Mouse (Mus musculus): Measurements from ENCODE around the gene Gm42878. TPM values are rescaled to one million over a fixed set of nuclear protein-coding genes. Genes with fewer than 3 reads are reported as not detected.
A peak's percentile ranks its signal among the peaks of the same experiment; 100 is the strongest.

Gm42878 gene
- total RNA-seq (2021): not detected
- long read RNA-seq, experiment 1: 0 reads
- long read RNA-seq, experiment 2: 0 reads

GRCm38 (mm10) chr5:121544910-121545792 is at the start of gene Gm42878, which contains the start of gene Adam1a:
TSS of gene Gm42878 (minus strand) at chr5:121545482.
TSS of gene Adam1a (minus strand) at chr5:121545482.
- intact Hi-C loops (cut with DNase I): loop anchor here (5.0 kb wide), 1 partner anchor 57 kb away; no protein-coding TSS in a partner anchor
- Histone ChIP-seq H3K4me3 (peak within 1 kb of the TSS; percentile 99), H3K27ac (peak within 1 kb of the TSS; percentile 99)
- no peak for TF ChIP-seq CTCF (IDR thresholded peaks at IDR 0.05)
- DNase-seq: peak; percentile 67

- TF ChIP-seq CTCF (IDR thresholded peaks at IDR 0.05): no peak
- intact Hi-C loops (cut with DNase I): no loop called here
- no peak for DNase-seq
- Histone ChIP-seq H3K27ac (peak overlapping the region; percentile 92), H3K4me3 (no peak overlapping the region)
Observed at GRCm38 (mm10) chr5:121594714-121595313, 49.5 kb upstream of the Gm42878 start.

GRCm38 (mm10) chr5:121593451-121594401 is 48.4 kb upstream of the Gm42878 start, which contains the start of gene Aldh2:
TSS of gene Aldh2 (minus strand) at chr5:121593824.
- TF ChIP-seq CTCF (IDR thresholded peaks at IDR 0.05): peak; percentile 36
- H3K27ac ChIP-seq: peak within 1 kb of the TSS; percentile 92
- intact Hi-C loops (cut with DNase I): no loop called here

GRCm38 (mm10) chr5:121592816-121593407 is 47.6 kb upstream of the Gm42878 start:
- intact Hi-C loops (cut with DNase I): no loop called here
- no peak for DNase-seq
- Histone ChIP-seq H3K4me3 (peak overlapping the region; percentile 98), H3K27ac (peak overlapping the region; percentile 92)
- TF ChIP-seq CTCF (IDR thresholded peaks at IDR 0.05): no peak

More at GRCm38 (mm10) chr5:121593451-121594401, 48.4 kb upstream of the Gm42878 start, which contains the start of gene Aldh2:
- H3K4me3 ChIP-seq: peak within 1 kb of the TSS; percentile 98
- DNase-seq: peak; percentile 94

GRCm38 (mm10) chr5:121592064-121592815 is 47.0 kb upstream of the Gm42878 start:
- H3K27ac ChIP-seq: peak overlapping the region; percentile 92
- H3K4me3 ChIP-seq: peak overlapping the region; percentile 98
- intact Hi-C loops (cut with DNase I): no loop called here
- no peak for DNase-seq
- no peak for TF ChIP-seq CTCF (IDR thresholded peaks at IDR 0.05)

GRCm38 (mm10) chr5:121591417-121592063 is 46.3 kb upstream of the Gm42878 start:
- intact Hi-C loops (cut with DNase I): no loop called here
- TF ChIP-seq CTCF (IDR thresholded peaks at IDR 0.05): no peak
- peak overlapping the region; percentile 92 for H3K27ac ChIP-seq
- DNase-seq: no peak
- H3K4me3 ChIP-seq: peak overlapping the region; percentile 98

GRCm38 (mm10) chr5:121589928-121590327 is 44.6 kb upstream of the Gm42878 start:
- intact Hi-C loops (cut with DNase I): no loop called here
- no peak for TF ChIP-seq CTCF (IDR thresholded peaks at IDR 0.05)
- no peak for DNase-seq
- Histone ChIP-seq H3K4me3 (no peak overlapping the region), H3K27ac (peak overlapping the region; percentile 40; the same call in 1 of the 2 replicates)

GRCm38 (mm10) chr5:121586400-121587039 is 41.2 kb upstream of the Gm42878 start:
- no peak for TF ChIP-seq CTCF (IDR thresholded peaks at IDR 0.05)
- Histone ChIP-seq H3K4me3 (peak overlapping the region; percentile 34), H3K27ac (peak overlapping the region; percentile 90)
- peak; percentile 59 for DNase-seq
- intact Hi-C loops (cut with DNase I): no loop called here

GRCm38 (mm10) chr5:121585699-121586098 is 40.4 kb upstream of the Gm42878 start:
- intact Hi-C loops (cut with DNase I): loop anchor here (2.0 kb wide), 1 partner anchor 17 kb away; no protein-coding TSS in a partner anchor
- Histone ChIP-seq H3K4me3 (no peak overlapping the region), H3K27ac (peak overlapping the region; percentile 90)
- no peak for DNase-seq
- TF ChIP-seq CTCF (IDR thresholded peaks at IDR 0.05): no peak

GRCm38 (mm10) chr5:121585005-121585404 is 39.7 kb upstream of the Gm42878 start:
- TF ChIP-seq CTCF (IDR thresholded peaks at IDR 0.05): no peak
- no peak overlapping the region for H3K4me3 ChIP-seq
- DNase-seq: no peak
- peak overlapping the region; percentile 90 for H3K27ac ChIP-seq
- intact Hi-C loops (cut with DNase I): loop anchor here (2.0 kb wide), 1 partner anchor 18 kb away; no protein-coding TSS in a partner anchor
